15 mouse cellular contexts compared by ENCODE assay signal in genomic region chr13:24985435-24985834, GRCm38 (mm10). TPM values are rescaled to one million over a fixed set of nuclear protein-coding genes. Genes with fewer than 3 reads are reported as not detected.
DNase-seq lines count a peak whose midpoint lies in the region; ATAC-seq and TF ChIP-seq lines count a peak whose summit lies in the region.
"Had no signal": no experiment of that assay in that cellular context is flagged by ENCODE, and none has a peak within 500 bp of the region (broad histone marks: within the 10 kb centered on the region; RNA-seq: fewer than 3 reads in every experiment).

No protein-coding gene starts in this region.

- H3K79me2 ChIP-seq in myocyte (ENCODE audit: control insufficient read depth, insufficient read depth) = no peaks in the 10 kb centered on the region

- no peak overlapping the region for H3K4me2 ChIP-seq in forebrain, embryonic 15.5 days (replicated peaks)
- H3K4me2 ChIP-seq in myocyte (ENCODE audit: low read depth) = no peak overlapping the region

- no peak for TF ChIP-seq POLR2A in myocyte (IDR thresholded peaks at IDR 0.05; ENCODE audit: insufficient read length, low read depth)

- no peak overlapping the region for H3K4me3 ChIP-seq in forebrain, embryonic 15.5 days
- no peak overlapping the region for H3K4me3 ChIP-seq in forebrain, embryonic 10.5 days
- H3K4me3 ChIP-seq in myocyte = no peak overlapping the region
- H3K4me3 ChIP-seq: limb, embryonic 10.5 days had no signal

- H3ac ChIP-seq in myocyte (ENCODE audit: control insufficient read depth, insufficient read length) = no peak overlapping the region

- no peaks in the 10 kb centered on the region for H3K9me3 ChIP-seq in forebrain, embryonic 15.5 days
- H3K9me3 ChIP-seq in forebrain, embryonic 10.5 days = no peaks in the 10 kb centered on the region
- H3K9me3 ChIP-seq: limb, embryonic 10.5 days had no signal

- no peak overlapping the region for H3K27ac ChIP-seq in forebrain, embryonic 15.5 days (replicated peaks)
- no peak overlapping the region for H3K27ac ChIP-seq in forebrain, embryonic 10.5 days
- H3K27ac ChIP-seq: kidney, postnatal 0 days; limb, embryonic 10.5 days; liver, embryonic 14.5 days; stomach, postnatal 0 days had no signal

- no peaks in the 10 kb centered on the region for H3K4me1 ChIP-seq in forebrain, embryonic 15.5 days
- H3K4me1 ChIP-seq in forebrain, embryonic 10.5 days = no peaks in the 10 kb centered on the region
- H3K4me1 ChIP-seq: limb, embryonic 10.5 days had no signal

- DNase-seq in forebrain, embryonic 10.5 days (ENCODE audit: extremely low spot score, low spot score) = no peak
- peak; percentile 31 for DNase-seq in right cerebral cortex, adult 18-20 months
- DNase-seq in right cerebral cortex, adult 2 months (ENCODE audit: low spot score in 2 of 2) = no peak
- peak; percentile 84 for DNase-seq in layer of hippocampus, adult 9-11 months
- no peak for DNase-seq in thymus, postnatal 14 days
- no peak for DNase-seq in thymus, postnatal 4 days
- DNase-seq: lung, postnatal 14 days; spleen, adult 18-20 months had no signal

- H3K9ac ChIP-seq in forebrain, embryonic 15.5 days (replicated peaks) = no peak overlapping the region
- H3K9ac ChIP-seq: liver, embryonic 14.5 days had no signal

- 0 out of 2 replicates have a peak, but pooled peaks have one; percentile 49 for ATAC-seq in forebrain, embryonic 15.5 days (replicated peaks)
- ATAC-seq: CD4-positive, CD25-positive, alpha-beta regulatory T cell, adult 4 months had no signal

- H3K36me3 ChIP-seq in forebrain, embryonic 15.5 days = 0 out of 2 replicates have a peak, but pooled peaks cover 3% of the 10 kb centered on the region
- H3K36me3 ChIP-seq in forebrain, embryonic 10.5 days (replicated peaks) = peaks cover 12% of the 10 kb centered on the region
- no peaks in the 10 kb centered on the region for H3K36me3 ChIP-seq in myocyte (ENCODE audit: control insufficient read depth, insufficient read depth)

- WGBS in forebrain, embryonic 15.5 days = 30% methylated on average over 2 of the region's 2 CpGs
- 61% methylated on average over 2 of the region's 2 CpGs for WGBS in forebrain, embryonic 10.5 days

- no peaks in the 10 kb centered on the region for H3K27me3 ChIP-seq in forebrain, embryonic 15.5 days
- H3K27me3 ChIP-seq in forebrain, embryonic 10.5 days (ENCODE audit: poor library complexity, severe bottlenecking) = no peaks in the 10 kb centered on the region
- H3K27me3 ChIP-seq in myocyte (ENCODE audit: control insufficient read depth, insufficient read depth, insufficient read length) = no peaks in the 10 kb centered on the region

TF ChIP-seq in myocyte, 11 proteins besides CTCF, POLR2A, EP300 and RAD21:
- no peak for TF ChIP-seq CEBPB (IDR thresholded peaks at IDR 0.05; ENCODE audit: insufficient read depth, poor library complexity, severe bottlenecking)
- TF ChIP-seq POLR2AphosphoS2 (IDR thresholded peaks at IDR 0.05; ENCODE audit: insufficient read length, low read depth) = peak; percentile 23
- no peak for TF ChIP-seq TCF3 (IDR thresholded peaks at IDR 0.05; ENCODE audit: insufficient read length, low read depth)
- TF ChIP-seq E2F4 (IDR thresholded peaks at IDR 0.05; ENCODE audit: insufficient read depth) = no peak
- no peak for TF ChIP-seq SRF (IDR thresholded peaks at IDR 0.05; ENCODE audit: control insufficient read depth, insufficient read length, low read depth)

RNA-seq across cellular contexts. Expression of gene Mrs2, which starts 34.7 kb away (rescaled TPM):
- polyA plus RNA-seq in forebrain, embryonic 15.5 days (2015; fragmentation: Nextera tagmentation; extraction: Ambion mirVana) = 15.8 and 17.6 TPM in 2 replicates
- 18.9 and 21.0 TPM in 2 replicates for polyA plus RNA-seq in forebrain, embryonic 10.5 days (2016; fragmentation: Nextera tagmentation; extraction: Ambion mirVana)
- 12.7 TPM for polyA plus RNA-seq in myocyte (2012; fragmentation: generic; extraction: Trizol)

RNA-seq across cellular contexts. Expression of gene Gpld1, which starts 42.5 kb away (rescaled TPM):
- polyA plus RNA-seq in forebrain, embryonic 15.5 days (2015; fragmentation: Nextera tagmentation; extraction: Ambion mirVana) = 0.63 and 1.5 TPM in 2 replicates
- 0.25 and 0.40 TPM in 2 replicates for polyA plus RNA-seq in forebrain, embryonic 10.5 days (2016; fragmentation: Nextera tagmentation; extraction: Ambion mirVana)
- 0.04 TPM for polyA plus RNA-seq in myocyte (2012; fragmentation: generic; extraction: Trizol)

RNA-seq across cellular contexts. Expression of gene Aldh5a1, which starts 48.0 kb away (rescaled TPM):
- 7.2 and 8.1 TPM in 2 replicates for polyA plus RNA-seq in forebrain, embryonic 15.5 days (2015; fragmentation: Nextera tagmentation; extraction: Ambion mirVana)
- polyA plus RNA-seq in forebrain, embryonic 10.5 days (2016; fragmentation: Nextera tagmentation; extraction: Ambion mirVana) = 8.1 and 8.5 TPM in 2 replicates
- 0.54 TPM for polyA plus RNA-seq in myocyte (2012; fragmentation: generic; extraction: Trizol)

Comparison
In these comparisons a context has a peak if more than half of its experiments do, and no peak if none do; other contexts are left out.
1. DNase-seq: peak in right cerebral cortex, adult 18-20 months (single experiment) and layer of hippocampus, adult 9-11 months (single experiment); none in forebrain, embryonic 10.5 days (single experiment), right cerebral cortex, adult 2 months (0 of 2), thymus, postnatal 14 days (single experiment) and thymus, postnatal 4 days (single experiment).